Mouse (Mus musculus) kidney, adult 18-20 months (tissue): ENCODE results near the gene BC048562.
A peak's percentile ranks its signal among the peaks of the same experiment; 100 is the strongest.

Source experiments
- DNase-seq: peaks from one replicate; pipeline ENCODE4 v3.0.0; 2021

The BC048562 gene

GRCm38 (mm10) chr9:108451170-108451493 lies 14.8 kb downstream of the BC048562 start:
- DNase-seq = no peak

- DNase-seq = no peak
Measured at GRCm38 (mm10) chr9:108451519-108452160, 15.4 kb downstream of the BC048562 start.

- peak; percentile 85 for DNase-seq
Measured at GRCm38 (mm10) chr9:108452291-108452906, 16.1 kb downstream of the BC048562 start.

GRCm38 (mm10) chr9:108452911-108453310 lies 16.6 kb downstream of the BC048562 start:
- DNase-seq = no peak

- no peak for DNase-seq
Measured at GRCm38 (mm10) chr9:108453458-108453857, 17.2 kb downstream of the BC048562 start.

GRCm38 (mm10) chr9:108454429-108454828 lies 18.1 kb downstream of the BC048562 start:
- DNase-seq = no peak

GRCm38 (mm10) chr9:108455747-108456571 lies 19.7 kb downstream of the BC048562 start:
- no peak for DNase-seq

- no peak for DNase-seq
Measured at GRCm38 (mm10) chr9:108456953-108457352, 20.7 kb downstream of the BC048562 start.

- DNase-seq = no peak
Measured at GRCm38 (mm10) chr9:108459939-108460318, 23.6 kb downstream of the BC048562 start.

- DNase-seq = peak; percentile 88
Measured at GRCm38 (mm10) chr9:108460319-108461178, 24.3 kb downstream of the BC048562 start, which contains the start of gene Ccdc71. TSS of gene Ccdc71 (plus strand) at chr9:108460527.

GRCm38 (mm10) chr9:108461181-108461631 lies 24.9 kb downstream of the BC048562 start, which contains the start of gene Klhdc8b:
TSS of gene Klhdc8b (minus strand) at chr9:108461581.
- DNase-seq = peak; percentile 41

GRCm38 (mm10) chr9:108461675-108462074 lies 25.4 kb downstream of the BC048562 start:
- no peak for DNase-seq

GRCm38 (mm10) chr9:108462192-108462591 lies 25.9 kb downstream of the BC048562 start:
- no peak for DNase-seq

- DNase-seq = no peak
Measured at GRCm38 (mm10) chr9:108463713-108464112, 27.4 kb downstream of the BC048562 start.

GRCm38 (mm10) chr9:108466219-108466618 lies 29.9 kb downstream of the BC048562 start:
- DNase-seq = no peak

- DNase-seq = no peak
Measured at GRCm38 (mm10) chr9:108469430-108469829, 33.1 kb downstream of the BC048562 start.

GRCm38 (mm10) chr9:108469845-108470244 lies 33.6 kb downstream of the BC048562 start:
- no peak for DNase-seq

GRCm38 (mm10) chr9:108474528-108474927 lies 38.2 kb downstream of the BC048562 start:
- no peak for DNase-seq

GRCm38 (mm10) chr9:108478638-108479156 lies 42.4 kb downstream of the BC048562 start:
- peak; percentile 90 for DNase-seq

- DNase-seq = no peak
Measured at GRCm38 (mm10) chr9:108479241-108479640, 43.0 kb downstream of the BC048562 start.

GRCm38 (mm10) chr9:108479721-108480351 lies 43.6 kb downstream of the BC048562 start, which contains the start of gene Lamb2:
TSS of gene Lamb2 (plus strand) at chr9:108479736.
- peak; percentile 64 for DNase-seq
